Mouse (Mus musculus): ENCODE measurements around the gene Cep104.

Cep104 gene

DNA sequence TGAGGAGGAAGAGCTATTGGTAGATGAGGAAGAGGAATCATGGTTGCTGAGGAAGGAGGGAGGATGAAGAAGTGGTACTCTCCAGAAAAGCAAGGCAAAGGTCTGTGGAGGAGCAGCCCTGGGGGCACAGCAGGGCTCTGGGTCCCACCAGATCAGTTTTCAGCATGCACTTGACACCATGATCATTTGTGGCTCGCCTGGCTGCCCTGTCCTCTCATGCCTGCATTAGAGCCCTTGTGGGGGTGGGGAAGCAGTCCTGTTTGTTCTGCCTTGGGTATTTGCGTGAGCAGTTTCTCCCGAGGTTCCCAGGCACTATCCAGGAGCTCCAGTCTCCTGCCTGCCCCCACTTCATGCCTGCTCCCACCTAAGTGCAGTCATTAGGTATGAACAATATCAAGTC, 62.1 kb downstream of the Cep104 start:
- intact Hi-C loops (cut with DNase I): no loop called here

DNA sequence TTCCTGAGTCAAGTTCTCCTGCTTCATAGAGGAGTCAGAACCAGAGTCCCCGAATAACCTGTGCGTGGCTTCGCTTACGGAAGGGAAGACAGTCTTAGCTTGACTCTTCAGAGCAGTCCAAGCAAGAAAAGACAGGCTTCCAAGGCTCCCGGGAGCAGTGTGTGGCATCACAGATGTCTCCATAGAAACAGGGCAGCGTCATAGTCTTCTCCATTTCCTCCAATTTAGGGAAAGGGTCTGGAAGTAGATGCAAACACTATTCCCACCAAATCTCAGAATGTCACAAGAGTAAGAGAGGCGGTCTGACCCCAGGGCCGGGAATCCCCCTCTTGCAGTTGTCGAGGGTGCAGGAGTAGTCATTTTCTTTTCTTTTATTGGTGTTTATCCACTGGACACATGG, 67.6 kb downstream of the Cep104 start, which contains the start of gene Ccdc27:
Gene Ccdc27 (minus strand): TSS at position 101 of the 400 bp plus-strand sequence.
- intact Hi-C loops (cut with DNase I): no loop called here

DNA sequence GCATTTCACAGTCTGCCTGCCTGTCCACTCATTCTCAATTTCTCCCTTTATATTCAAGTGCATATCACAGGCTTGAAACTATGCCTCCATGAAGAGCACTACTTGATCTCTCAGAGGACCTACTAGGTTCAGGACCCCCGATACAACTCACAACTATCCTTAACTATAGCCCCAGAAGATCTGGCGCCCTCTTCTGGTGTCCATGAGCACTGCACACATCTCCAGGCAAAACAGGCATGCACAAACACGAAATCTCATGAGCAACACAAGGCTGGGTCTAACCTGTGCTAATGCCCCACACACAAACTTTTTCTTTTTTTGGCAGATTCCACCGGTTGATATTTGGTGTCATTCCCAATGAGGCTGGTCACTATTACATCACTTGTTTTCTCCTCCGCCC, 70.8 kb downstream of the Cep104 start:
- intact Hi-C loops (cut with DNase I): no loop called here

DNA sequence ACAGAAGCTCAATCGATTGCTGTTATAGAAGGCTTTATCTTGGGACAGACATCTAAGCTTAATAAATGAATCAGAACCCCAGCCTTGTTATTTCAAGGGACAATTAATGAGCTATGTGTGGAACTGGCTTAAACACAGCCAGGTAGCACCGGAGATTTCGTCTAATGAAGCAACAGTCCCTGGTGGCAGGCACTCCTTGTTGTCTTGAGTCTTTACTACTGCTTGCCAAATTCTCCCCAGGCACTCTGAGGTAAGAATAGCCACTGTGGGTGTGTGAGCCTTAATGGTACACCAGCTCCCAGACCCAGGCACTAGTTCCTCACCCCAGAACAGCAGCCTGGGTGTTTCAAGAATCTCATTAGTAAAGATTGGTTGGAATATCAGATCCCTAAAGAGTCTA, 76.4 kb downstream of the Cep104 start:
- intact Hi-C loops (cut with DNase I): no loop called here

DNA sequence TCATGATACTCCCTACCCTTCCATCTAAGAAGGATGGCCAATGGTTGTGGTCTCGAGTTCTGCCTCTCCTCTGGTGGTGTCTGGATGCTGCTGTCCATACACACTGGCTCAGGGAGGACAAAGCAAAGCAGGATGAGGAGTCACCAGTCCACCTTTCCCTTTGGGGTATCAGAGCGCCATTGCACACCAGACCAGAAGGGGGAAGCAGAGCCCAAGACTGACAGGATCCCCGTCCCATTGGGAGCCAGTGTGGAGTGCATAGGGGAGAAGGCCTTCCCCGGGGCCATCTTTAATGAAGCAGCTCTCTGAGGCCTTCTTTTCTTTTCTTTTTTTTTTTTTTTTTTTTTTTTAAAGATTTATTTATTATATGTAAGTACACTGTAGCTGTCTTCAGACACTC, 78.1 kb downstream of the Cep104 start:
- intact Hi-C loops (cut with DNase I): no loop called here

DNA sequence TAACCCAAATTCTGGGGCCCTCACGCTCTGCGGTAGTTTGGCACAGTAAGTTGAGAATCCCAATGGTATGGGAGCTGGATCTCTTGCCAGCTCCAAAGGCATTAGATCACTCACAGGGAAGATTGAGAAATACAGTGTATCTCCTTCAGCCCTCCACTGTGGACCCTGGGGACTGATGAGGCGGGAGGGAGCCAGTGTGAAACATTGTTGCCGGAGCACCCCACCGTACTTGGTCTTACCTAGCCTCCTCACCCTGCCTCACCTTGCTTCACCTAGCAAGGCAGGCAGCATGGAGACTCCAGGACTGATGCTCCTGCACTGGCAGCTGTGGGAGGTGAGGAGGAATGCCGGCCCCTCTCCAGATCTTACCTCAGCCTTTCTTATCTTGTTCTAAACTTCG, 80.5 kb downstream of the Cep104 start:
- intact Hi-C loops (cut with DNase I): no loop called here

DNA sequence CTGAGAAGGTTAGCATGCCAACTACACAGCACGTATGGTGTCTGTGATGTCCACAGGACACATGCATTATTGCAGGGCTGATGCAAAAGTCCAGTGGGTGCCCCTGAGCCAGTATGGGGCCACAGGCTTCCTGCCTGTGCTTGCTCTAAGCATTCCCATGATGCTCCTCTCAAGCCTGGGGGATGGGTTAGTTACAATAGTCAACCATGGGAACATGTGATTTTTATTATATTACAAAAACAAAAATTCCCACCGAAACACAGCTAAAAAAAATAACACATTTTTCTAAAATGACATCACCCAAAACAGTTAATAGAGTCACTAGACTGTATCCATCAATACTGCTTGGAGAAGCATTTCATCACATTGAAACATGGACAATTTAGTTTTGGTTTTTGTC, 81.1 kb downstream of the Cep104 start:
- intact Hi-C loops (cut with DNase I): no loop called here

DNA sequence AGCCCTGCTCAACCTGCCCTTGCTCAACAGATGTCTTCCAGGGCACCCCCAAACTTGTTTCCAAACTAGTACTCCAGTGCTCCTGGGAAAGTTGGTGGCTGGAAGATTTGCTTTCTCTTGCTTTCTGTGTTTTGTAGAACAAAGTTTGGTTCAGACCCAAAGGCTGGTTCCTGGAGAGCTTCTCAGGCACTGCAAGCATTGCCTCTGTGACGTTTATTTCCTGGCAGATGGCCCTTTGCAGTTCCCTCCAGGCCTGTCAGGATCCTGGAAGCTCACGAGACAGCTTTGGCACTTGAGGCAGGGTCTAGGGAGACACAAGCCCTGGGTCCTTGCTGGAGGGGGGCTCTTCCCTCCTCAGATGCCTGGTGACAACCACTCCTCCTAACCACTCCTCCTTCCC, 81.7 kb downstream of the Cep104 start:
- intact Hi-C loops (cut with DNase I): no loop called here

DNA sequence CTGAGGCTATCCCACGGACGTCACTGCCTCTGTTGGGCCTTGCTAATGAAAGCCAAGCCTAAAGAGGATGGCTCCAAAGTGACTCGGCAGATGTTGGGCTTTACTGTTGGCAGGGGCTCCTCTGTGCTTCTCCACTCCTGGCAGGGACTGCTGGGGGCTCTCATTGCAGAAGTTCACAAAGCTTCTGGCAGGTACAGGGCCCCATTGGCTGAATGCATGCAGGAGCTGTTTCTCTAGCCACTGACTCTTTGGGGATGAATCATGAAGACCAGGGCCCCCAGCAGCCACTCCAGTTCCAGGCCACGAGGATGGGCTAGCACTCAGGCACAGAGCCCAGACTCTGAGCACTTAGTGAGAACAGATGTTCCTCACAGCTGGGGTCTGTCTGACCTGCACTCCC, 82.7 kb downstream of the Cep104 start:
- intact Hi-C loops (cut with DNase I): no loop called here
